Mouse (Mus musculus): ENCODE measurements at regions not wholly inside any gene's neighbourhood (a gene's known extent, or its start where the extent isn't known, plus 50 kb on each side); places are given as distances from the start of the nearest gene placed in this dataset.
"Not testable (repeated sequence)": the region's sequence is repeated elsewhere in the genome, so short reads cannot be mapped to it uniquely, and the experiment has no call there.

DNA sequence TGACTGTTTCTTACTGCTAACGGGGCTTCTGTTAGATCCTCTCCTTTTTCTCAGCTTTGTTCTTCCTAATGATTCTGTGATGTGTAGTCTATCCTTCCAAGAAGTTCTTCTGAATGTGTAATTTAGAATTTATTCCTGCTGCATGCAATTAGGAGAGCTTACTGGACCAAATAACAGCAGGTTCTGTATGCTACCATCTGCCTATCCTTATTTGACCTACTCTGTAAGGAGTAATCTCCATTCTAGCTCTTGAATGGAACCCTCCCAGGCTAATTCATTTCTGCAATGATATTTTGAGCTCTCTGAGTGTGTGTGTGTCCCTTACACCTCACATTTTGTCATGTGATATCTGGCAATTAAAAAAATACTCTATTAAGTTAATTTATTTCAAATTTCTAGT, 201.9 kb upstream of the Got2 start:
- no peaks in the 10 kb centered on the region for H3K4me1 ChIP-seq
- H3K9me3 ChIP-seq: no peaks in the 10 kb centered on the region
- H3K27me3 ChIP-seq (replicated peaks): no peaks in the 10 kb centered on the region
- TF ChIP-seq FLI1 (IDR thresholded peaks at IDR 0.05; ENCODE audit: low read length): no peak
- no peak for TF ChIP-seq GATA1 (IDR thresholded peaks at IDR 0.05; ENCODE audit: borderline replicate concordance, low read length)
- H3K4me3 ChIP-seq (replicated peaks): no peak overlapping the region
- no peaks in the 10 kb centered on the region for H3K36me3 ChIP-seq (replicated peaks; ENCODE audit: low read length)

DNA sequence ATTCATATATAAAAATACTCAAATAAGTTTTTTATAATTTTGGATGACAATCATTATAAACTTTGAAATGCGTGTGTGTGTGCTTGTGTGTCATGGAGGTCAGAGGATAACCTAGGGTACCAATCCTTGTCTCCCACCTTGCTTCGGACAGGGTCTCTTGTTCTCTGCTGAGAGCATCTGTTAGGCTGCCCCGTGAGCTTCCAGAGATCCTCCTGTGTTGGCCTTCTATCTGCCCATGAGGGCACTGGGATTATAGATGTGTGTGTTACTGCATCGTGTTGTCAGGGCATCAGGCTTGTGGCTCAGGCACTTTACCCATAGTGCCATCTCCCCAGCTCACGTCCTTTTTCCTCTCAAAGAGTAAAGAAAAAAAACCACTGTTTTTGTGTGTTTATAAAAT, 180.0 kb upstream of the Got2 start:
- Histone ChIP-seq H3K27me3 (replicated peaks) (no peaks in the 10 kb centered on the region), H3K36me3 (replicated peaks; ENCODE audit: low read length) (no peaks in the 10 kb centered on the region), H3K4me3 (replicated peaks) (no peak overlapping the region), H3K4me1 (no peaks in the 10 kb centered on the region), H3K9me3 (no peaks in the 10 kb centered on the region)
- no peak for TF ChIP-seq FLI1 (IDR thresholded peaks at IDR 0.05; ENCODE audit: low read length)
- TF ChIP-seq GATA1 (IDR thresholded peaks at IDR 0.05; ENCODE audit: borderline replicate concordance, low read length): no peak

DNA sequence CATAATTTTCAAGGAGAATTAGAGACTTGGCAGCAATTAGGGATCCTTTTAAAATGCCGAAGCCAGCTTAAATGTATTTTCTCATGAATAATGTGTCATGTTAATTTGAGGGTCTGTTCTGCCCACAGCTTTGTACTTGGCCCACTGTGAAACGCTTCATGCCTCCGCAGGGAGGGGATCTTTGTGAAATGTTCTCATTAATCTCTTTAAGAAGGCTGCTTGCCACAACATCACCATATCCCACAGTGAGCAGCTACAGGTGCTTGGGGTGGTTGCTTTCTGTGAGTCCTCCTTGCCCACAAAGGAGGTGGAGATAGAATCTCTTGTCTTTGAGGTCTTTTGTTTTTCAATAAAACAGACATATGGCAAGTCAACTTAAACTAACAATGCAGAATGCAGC, 159.3 kb upstream of the Got2 start:
- H3K4me1 ChIP-seq: no peaks in the 10 kb centered on the region
- H3K36me3 ChIP-seq (replicated peaks; ENCODE audit: low read length): no peaks in the 10 kb centered on the region

DNA sequence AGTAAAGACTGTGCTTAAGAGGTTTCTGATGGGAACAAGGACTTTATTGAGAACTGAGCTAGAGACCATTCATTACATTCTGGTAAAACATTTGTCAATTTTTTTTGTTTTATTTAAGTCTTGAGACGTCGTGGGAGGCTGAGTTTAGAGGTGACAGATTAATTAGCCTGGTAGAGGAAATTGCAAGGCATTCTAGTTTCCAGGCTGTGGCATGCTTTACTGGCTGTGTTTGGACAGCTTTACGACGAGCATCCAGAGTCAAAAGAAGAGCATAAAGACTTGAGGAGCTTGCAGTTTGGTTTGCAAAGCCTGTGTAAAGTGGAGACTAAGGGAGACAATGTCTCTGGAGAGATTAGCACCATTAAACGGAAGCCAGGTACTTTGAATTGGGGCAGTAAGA, 154.0 kb upstream of the Got2 start:
- Histone ChIP-seq H3K27me3 (replicated peaks) (no peaks in the 10 kb centered on the region), H3K9me3 (no peaks in the 10 kb centered on the region), H3K4me1 (no peaks in the 10 kb centered on the region), H3K4me3 (replicated peaks) (no peak overlapping the region), H3K36me3 (replicated peaks; ENCODE audit: low read length) (no peaks in the 10 kb centered on the region)
- no peak for TF ChIP-seq FLI1 (IDR thresholded peaks at IDR 0.05; ENCODE audit: low read length)

More for the DNA sequence above, 159.3 kb upstream of the Got2 start:
- H3K4me3 ChIP-seq (replicated peaks): no peak overlapping the region
- no peaks in the 10 kb centered on the region for H3K27me3 ChIP-seq (replicated peaks)
- TF ChIP-seq FLI1 (IDR thresholded peaks at IDR 0.05; ENCODE audit: low read length) (no peak), GATA1 (IDR thresholded peaks at IDR 0.05; ENCODE audit: borderline replicate concordance, low read length) (no peak)
- no peaks in the 10 kb centered on the region for H3K9me3 ChIP-seq

DNA sequence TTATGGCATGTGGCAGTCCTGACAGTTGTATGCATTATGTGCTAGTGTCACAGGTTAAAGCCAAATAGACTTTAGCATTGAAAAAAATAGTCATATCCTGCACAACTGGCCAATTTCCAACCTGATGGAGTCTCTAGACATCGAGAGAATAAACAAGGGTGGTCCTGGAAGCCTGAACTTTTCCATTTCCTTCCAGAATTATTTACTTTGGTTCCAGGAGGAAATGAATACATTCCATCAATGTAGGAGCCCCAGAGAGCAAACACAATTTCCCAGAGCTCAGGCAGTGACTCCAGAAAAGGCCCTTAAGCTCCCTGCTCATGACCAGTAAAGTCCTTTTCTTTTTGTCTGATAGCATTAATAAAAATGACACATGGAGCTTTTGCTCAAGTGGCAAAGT, 151.9 kb upstream of the Got2 start:
- no peak for TF ChIP-seq GATA1 (IDR thresholded peaks at IDR 0.05; ENCODE audit: borderline replicate concordance, low read length)
- TF ChIP-seq FLI1 (IDR thresholded peaks at IDR 0.05; ENCODE audit: low read length): no peak
- Histone ChIP-seq H3K9me3 (no peaks in the 10 kb centered on the region), H3K4me3 (replicated peaks) (no peak overlapping the region), H3K4me1 (no peaks in the 10 kb centered on the region), H3K36me3 (replicated peaks; ENCODE audit: low read length) (no peaks in the 10 kb centered on the region), H3K27me3 (replicated peaks) (no peaks in the 10 kb centered on the region)

DNA sequence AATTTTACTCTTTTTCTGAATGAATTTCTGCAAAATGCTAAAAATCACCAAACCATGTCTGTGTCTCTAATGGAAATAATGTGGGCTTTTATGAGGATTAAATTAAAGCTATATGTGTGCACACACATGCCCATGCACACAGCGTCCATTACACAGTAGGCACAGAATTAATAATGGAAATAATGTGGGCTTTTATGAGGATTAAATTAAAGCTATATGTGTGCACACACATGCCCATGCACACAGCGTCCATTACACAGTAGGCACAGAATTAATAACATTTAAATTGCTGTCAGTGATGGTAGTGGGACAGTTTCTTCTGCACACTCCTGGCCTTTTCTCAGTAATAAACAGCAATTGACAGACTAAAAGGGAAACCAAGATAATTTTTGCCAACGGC, 130.4 kb upstream of the Got2 start:
- H3K4me3 ChIP-seq (replicated peaks); H3K4me1 ChIP-seq; H3K36me3 ChIP-seq (replicated peaks; ENCODE audit: low read length); H3K9me3 ChIP-seq; H3K27me3 ChIP-seq (replicated peaks): not testable (repeated sequence)

DNA sequence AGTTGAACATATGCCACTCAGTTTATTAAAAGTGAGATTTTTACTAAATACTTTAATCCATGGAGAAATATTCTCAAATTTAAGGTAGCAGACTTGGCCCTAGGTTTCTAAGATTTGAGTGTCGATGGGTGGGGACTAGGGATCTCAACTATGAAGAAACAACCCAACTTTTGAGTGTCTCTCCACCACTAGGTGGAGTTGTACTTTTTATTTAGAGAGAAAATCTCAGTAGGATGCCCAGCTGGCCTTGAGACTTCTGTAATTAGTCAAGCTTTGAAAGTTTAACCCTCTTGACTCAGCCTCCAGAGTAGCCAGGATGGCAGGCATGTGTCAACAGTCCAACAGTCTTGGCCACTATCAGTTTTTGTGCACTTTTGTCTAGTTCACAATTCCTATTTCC, 123.7 kb upstream of the Got2 start:
- 0 out of 2 replicates have a peak, but pooled peaks cover 8% of the 10 kb centered on the region for H3K9me3 ChIP-seq
- TF ChIP-seq GATA1 (IDR thresholded peaks at IDR 0.05; ENCODE audit: borderline replicate concordance, low read length) (no peak), FLI1 (IDR thresholded peaks at IDR 0.05; ENCODE audit: low read length) (no peak)
- H3K36me3 ChIP-seq (replicated peaks; ENCODE audit: low read length): no peaks in the 10 kb centered on the region
- H3K27me3 ChIP-seq (replicated peaks): no peaks in the 10 kb centered on the region
- H3K4me1 ChIP-seq: no peaks in the 10 kb centered on the region
- H3K4me3 ChIP-seq (replicated peaks): no peak overlapping the region

DNA sequence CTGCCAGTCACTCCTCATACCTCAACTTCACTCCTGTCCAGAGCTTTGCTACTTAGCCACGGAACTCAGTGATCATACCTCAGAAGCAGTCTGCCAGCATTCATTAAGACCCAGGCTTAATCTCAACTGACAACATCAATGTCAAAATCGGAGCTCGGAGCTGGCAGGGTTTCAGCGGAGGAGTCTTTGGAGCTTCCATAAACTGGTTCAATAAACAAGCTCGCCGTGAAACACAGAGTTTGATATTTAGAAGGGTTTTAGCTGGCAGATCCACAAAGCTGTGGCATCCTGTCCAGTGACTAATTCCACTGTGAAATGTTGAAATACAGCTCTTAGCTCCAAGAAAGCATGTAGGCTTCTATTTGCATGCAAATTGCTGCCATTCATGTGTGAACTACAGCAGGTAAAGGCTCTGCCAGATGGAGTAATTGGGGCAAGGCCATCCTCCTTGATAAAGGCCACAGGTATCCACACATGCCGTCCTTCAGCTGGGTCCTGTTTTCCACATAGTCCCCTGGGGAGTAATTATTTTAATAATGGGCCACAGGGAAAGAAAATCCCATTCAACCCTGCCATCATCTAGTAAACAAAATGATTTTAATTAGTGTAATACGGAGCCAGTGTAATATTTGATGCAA, 103.6 kb upstream of the Got2 start:
- Histone ChIP-seq H3K27me3 (replicated peaks) (no peaks in the 10 kb centered on the region), H3K4me1 (no peaks in the 10 kb centered on the region), H3K4me3 (replicated peaks) (no peak overlapping the region), H3K9me3 (no peaks in the 10 kb centered on the region), H3K36me3 (replicated peaks; ENCODE audit: low read length) (no peaks in the 10 kb centered on the region)
- no peak for TF ChIP-seq FLI1 (IDR thresholded peaks at IDR 0.05; ENCODE audit: low read length)
- no peak for TF ChIP-seq GATA1 (IDR thresholded peaks at IDR 0.05; ENCODE audit: borderline replicate concordance, low read length)

DNA sequence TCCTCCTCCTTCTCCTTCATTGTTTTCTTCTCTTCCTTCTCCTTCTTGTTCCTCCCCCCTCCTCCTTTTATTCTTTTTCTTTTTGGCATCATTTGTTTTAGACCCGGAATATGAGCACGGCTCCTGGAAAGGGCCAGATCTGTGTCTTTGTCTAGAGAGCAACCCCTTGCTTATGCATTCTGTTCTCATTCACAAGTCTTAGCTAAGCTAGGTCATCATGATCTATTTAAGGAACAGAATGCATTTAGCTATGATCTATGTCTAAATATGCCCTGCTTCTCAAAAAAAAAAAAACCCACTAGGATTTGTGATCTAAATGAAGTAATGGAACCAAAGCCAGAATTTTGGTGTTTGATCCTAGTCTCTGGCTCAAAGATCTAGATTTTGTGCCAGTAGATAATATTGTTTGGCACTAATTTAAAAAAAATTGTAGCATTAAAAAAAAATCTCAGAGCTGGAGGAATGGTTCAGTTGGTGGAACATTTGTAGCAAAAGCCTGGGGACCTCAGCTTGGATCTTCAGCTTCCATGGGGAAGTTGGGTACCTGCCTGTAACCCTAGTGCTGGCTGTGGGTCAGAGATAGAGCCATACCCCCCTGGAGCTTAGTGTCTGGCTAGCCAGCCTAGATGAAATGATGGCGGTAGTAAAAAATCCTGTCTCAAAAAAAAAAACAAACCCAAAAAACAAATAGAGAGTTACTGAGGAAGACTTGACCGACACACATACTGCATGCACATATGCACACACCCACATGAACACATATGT, 100.5 kb upstream of the Got2 start:
- TF ChIP-seq GATA1 (IDR thresholded peaks at IDR 0.05; ENCODE audit: borderline replicate concordance, low read length): no peak
- TF ChIP-seq FLI1 (IDR thresholded peaks at IDR 0.05; ENCODE audit: low read length): no peak
- H3K27me3 ChIP-seq (replicated peaks): no peaks in the 10 kb centered on the region
- H3K4me3 ChIP-seq (replicated peaks): no peak overlapping the region
- no peaks in the 10 kb centered on the region for H3K9me3 ChIP-seq
- H3K4me1 ChIP-seq: no peaks in the 10 kb centered on the region
- H3K36me3 ChIP-seq (replicated peaks; ENCODE audit: low read length): no peaks in the 10 kb centered on the region

DNA sequence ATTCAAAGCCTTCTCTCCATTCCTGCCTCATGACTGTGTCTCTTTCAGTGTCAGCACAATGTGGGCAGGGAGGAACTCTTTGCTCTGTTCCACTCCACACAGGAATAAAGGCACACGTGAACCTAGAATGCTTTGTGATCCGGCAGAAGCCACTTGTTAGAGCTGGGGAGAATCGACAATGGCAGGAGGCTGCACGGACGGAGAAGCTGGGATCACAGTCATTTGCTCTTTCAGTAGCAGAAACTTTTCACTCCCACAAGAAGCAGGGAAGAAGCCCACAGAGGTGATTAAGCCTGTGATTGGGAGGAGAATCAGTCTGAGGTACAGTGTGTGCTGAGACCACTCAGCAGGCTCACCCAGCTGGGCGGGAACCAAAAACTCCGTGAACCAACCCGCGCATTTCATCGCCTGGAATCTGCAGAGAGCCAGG, 98.7 kb upstream of the Got2 start:
- H3K36me3 ChIP-seq (replicated peaks; ENCODE audit: low read length): no peaks in the 10 kb centered on the region
- no peaks in the 10 kb centered on the region for H3K4me1 ChIP-seq
- no peak overlapping the region for H3K4me3 ChIP-seq (replicated peaks)
- no peaks in the 10 kb centered on the region for H3K9me3 ChIP-seq
- TF ChIP-seq GATA1 (IDR thresholded peaks at IDR 0.05; ENCODE audit: borderline replicate concordance, low read length) (no peak), FLI1 (IDR thresholded peaks at IDR 0.05; ENCODE audit: low read length) (no peak)
- no peaks in the 10 kb centered on the region for H3K27me3 ChIP-seq (replicated peaks)
